Mouse (Mus musculus): ENCODE results near the gene Il17re. TPM values are rescaled to one million over a fixed set of nuclear protein-coding genes. Genes with fewer than 3 reads are reported as not detected.

The Il17re gene
- polyA plus RNA-seq, 1 experiment from 2014 or later, result 8.4 TPM

GRCm38 (mm10) chr6:113483100-113483615, 24.9 kb downstream of the Il17re start, which contains the start of gene Creld1:
TSS of gene Creld1 (plus strand) at chr6:113483297.
- under 1% methylated on average over 26 of the region's 26 CpGs for WGBS
- H3K9me3 ChIP-seq (ENCODE audit: control insufficient read depth, low read length), result no peaks in the 10 kb centered on the region
- DNase-seq (ENCODE audit: low spot score) (peak; percentile 95), ATAC-seq (replicated peaks; ENCODE audit: low FRiP score, low TSS enrichment, low read depth) (peak; percentile 94)
- peaks cover 24% of the 10 kb centered on the region for H3K27me3 ChIP-seq (replicated peaks; ENCODE audit: control insufficient read depth, insufficient read depth, low read length)
- H3K36me3 ChIP-seq (ENCODE audit: control insufficient read depth, insufficient read depth, low read length), result no peaks in the 10 kb centered on the region
- H3K9ac ChIP-seq (ENCODE audit: low read length), result peak within 1 kb of the TSS; percentile 59
- H3K4me2 ChIP-seq (ENCODE audit: low read length), result peak within 1 kb of the TSS; percentile 88
- H3K4me3 ChIP-seq (ENCODE audit: low read depth, low read length), result peak within 1 kb of the TSS; percentile 44
- H3K4me1 ChIP-seq (replicated peaks; ENCODE audit: control insufficient read depth, insufficient read depth, low read length), result peaks cover 11% of the 10 kb centered on the region; the same call in 1 of the 2 replicates
- peak within 1 kb of the TSS; percentile 71 for H3K27ac ChIP-seq (ENCODE audit: low read depth)

- peaks cover 24% of the 10 kb centered on the region for H3K27me3 ChIP-seq (replicated peaks; ENCODE audit: control insufficient read depth, insufficient read depth, low read length)
- H3K27ac ChIP-seq (ENCODE audit: low read depth), result peak overlapping the region; percentile 57
- DNase-seq (ENCODE audit: low spot score), result peak; percentile 57
- peak overlapping the region; percentile 88 for H3K4me2 ChIP-seq (ENCODE audit: low read length)
- H3K9ac ChIP-seq (ENCODE audit: low read length), result peak overlapping the region; percentile 59
- peak; percentile 25; the same call in 1 of the 2 replicates for ATAC-seq (replicated peaks; ENCODE audit: low FRiP score, low TSS enrichment, low read depth)
- H3K9me3 ChIP-seq (ENCODE audit: control insufficient read depth, low read length), result no peaks in the 10 kb centered on the region
- H3K4me3 ChIP-seq (ENCODE audit: low read depth, low read length), result peak overlapping the region; percentile 44
- H3K4me1 ChIP-seq (replicated peaks; ENCODE audit: control insufficient read depth, insufficient read depth, low read length), result peaks cover 11% of the 10 kb centered on the region; the same call in 1 of the 2 replicates
- 9% methylated on average over 10 of the region's 10 CpGs for WGBS
- no peaks in the 10 kb centered on the region for H3K36me3 ChIP-seq (ENCODE audit: control insufficient read depth, insufficient read depth, low read length)
These were observed 25.4 kb downstream of the Il17re start for GRCm38 (mm10) chr6:113483729-113484128.

- H3K9ac ChIP-seq (ENCODE audit: low read length), result no peak overlapping the region
- H3K36me3 ChIP-seq (ENCODE audit: control insufficient read depth, insufficient read depth, low read length), result peaks cover 9% of the 10 kb centered on the region; the same call in 1 of the 2 replicates
- no peak overlapping the region for H3K27ac ChIP-seq (ENCODE audit: low read depth)
- DNase-seq (ENCODE audit: low spot score) (no peak), ATAC-seq (replicated peaks; ENCODE audit: low FRiP score, low TSS enrichment, low read depth) (no peak)
- peaks cover 11% of the 10 kb centered on the region; the same call in 1 of the 2 replicates for H3K4me1 ChIP-seq (replicated peaks; ENCODE audit: control insufficient read depth, insufficient read depth, low read length)
- 53% methylated on average over 7 of the region's 7 CpGs for WGBS
- no peak overlapping the region for H3K4me2 ChIP-seq (ENCODE audit: low read length)
- H3K27me3 ChIP-seq (replicated peaks; ENCODE audit: control insufficient read depth, insufficient read depth, low read length), result peaks cover 5% of the 10 kb centered on the region; the same call in 1 of the 2 replicates
- no peak overlapping the region for H3K4me3 ChIP-seq (ENCODE audit: low read depth, low read length)
- H3K9me3 ChIP-seq (ENCODE audit: control insufficient read depth, low read length), result no peaks in the 10 kb centered on the region
These were observed 28.9 kb downstream of the Il17re start for GRCm38 (mm10) chr6:113487125-113487576.

GRCm38 (mm10) chr6:113489410-113489809, 31.1 kb downstream of the Il17re start:
- peaks cover 9% of the 10 kb centered on the region; the same call in 1 of the 2 replicates for H3K36me3 ChIP-seq (ENCODE audit: control insufficient read depth, insufficient read depth, low read length)
- H3K4me2 ChIP-seq (ENCODE audit: low read length), result no peak overlapping the region
- WGBS, result 94% methylated on average over 14 of the region's 14 CpGs
- ATAC-seq (replicated peaks; ENCODE audit: low FRiP score, low TSS enrichment, low read depth) (no peak), DNase-seq (ENCODE audit: low spot score) (no peak)
- H3K27me3 ChIP-seq (replicated peaks; ENCODE audit: control insufficient read depth, insufficient read depth, low read length), result no peaks in the 10 kb centered on the region; the same call in 1 of the 2 replicates
- H3K4me1 ChIP-seq (replicated peaks; ENCODE audit: control insufficient read depth, insufficient read depth, low read length), result peaks cover 3% of the 10 kb centered on the region; the same call in 1 of the 2 replicates
- no peak overlapping the region for H3K4me3 ChIP-seq (ENCODE audit: low read depth, low read length)
- no peaks in the 10 kb centered on the region for H3K9me3 ChIP-seq (ENCODE audit: control insufficient read depth, low read length)
- H3K9ac ChIP-seq (ENCODE audit: low read length), result no peak overlapping the region
- H3K27ac ChIP-seq (ENCODE audit: low read depth), result no peak overlapping the region

- Histone ChIP-seq H3K9ac (ENCODE audit: low read length) (no peak overlapping the region), H3K9me3 (ENCODE audit: control insufficient read depth, low read length) (no peaks in the 10 kb centered on the region), H3K4me2 (ENCODE audit: low read length) (no peak overlapping the region), H3K4me3 (ENCODE audit: low read depth, low read length) (no peak overlapping the region), H3K27ac (ENCODE audit: low read depth) (no peak overlapping the region), H3K36me3 (ENCODE audit: control insufficient read depth, insufficient read depth, low read length) (peaks cover 9% of the 10 kb centered on the region; the same call in 1 of the 2 replicates), H3K27me3 (replicated peaks; ENCODE audit: control insufficient read depth, insufficient read depth, low read length) (peaks cover 24% of the 10 kb centered on the region), H3K4me1 (replicated peaks; ENCODE audit: control insufficient read depth, insufficient read depth, low read length) (peaks cover 4% of the 10 kb centered on the region; the same call in 1 of the 2 replicates)
- DNase-seq (ENCODE audit: low spot score) (no peak), ATAC-seq (replicated peaks; ENCODE audit: low FRiP score, low TSS enrichment, low read depth) (no peak)
- WGBS, result 79% methylated on average over 24 of the region's 24 CpGs
These were observed 34.0 kb downstream of the Il17re start for GRCm38 (mm10) chr6:113492101-113492864.

GRCm38 (mm10) chr6:113494258-113494788, 36.0 kb downstream of the Il17re start:
- DNase-seq (ENCODE audit: low spot score), result peak; percentile 82
- peak overlapping the region; percentile 43 for H3K4me3 ChIP-seq (ENCODE audit: low read depth, low read length)

GRCm38 (mm10) chr6:113495071-113495675, 36.9 kb downstream of the Il17re start:
- Histone ChIP-seq H3K27me3 (replicated peaks; ENCODE audit: control insufficient read depth, insufficient read depth, low read length) (peaks cover 28% of the 10 kb centered on the region), H3K9me3 (ENCODE audit: control insufficient read depth, low read length) (no peaks in the 10 kb centered on the region), H3K9ac (ENCODE audit: low read length) (peak overlapping the region; percentile 48; the same call in 1 of the 2 replicates), H3K27ac (ENCODE audit: low read depth) (no peak overlapping the region), H3K4me1 (replicated peaks; ENCODE audit: control insufficient read depth, insufficient read depth, low read length) (peaks cover 4% of the 10 kb centered on the region; the same call in 1 of the 2 replicates), H3K36me3 (ENCODE audit: control insufficient read depth, insufficient read depth, low read length) (0 out of 2 replicates have a peak, but pooled peaks cover under 1% of the 10 kb centered on the region), H3K4me3 (ENCODE audit: low read depth, low read length) (peak overlapping the region; percentile 43), H3K4me2 (ENCODE audit: low read length) (peak overlapping the region; percentile 71)
- DNase-seq (ENCODE audit: low spot score) (no peak), ATAC-seq (replicated peaks; ENCODE audit: low FRiP score, low TSS enrichment, low read depth) (no peak)
- 37% methylated on average over 28 of the region's 28 CpGs for WGBS

More at GRCm38 (mm10) chr6:113494258-113494788, 36.0 kb downstream of the Il17re start:
- Histone ChIP-seq H3K36me3 (ENCODE audit: control insufficient read depth, insufficient read depth, low read length) (peaks cover 9% of the 10 kb centered on the region; the same call in 1 of the 2 replicates), H3K9me3 (ENCODE audit: control insufficient read depth, low read length) (no peaks in the 10 kb centered on the region), H3K27ac (ENCODE audit: low read depth) (no peak overlapping the region), H3K9ac (ENCODE audit: low read length) (peak overlapping the region; percentile 48), H3K4me1 (replicated peaks; ENCODE audit: control insufficient read depth, insufficient read depth, low read length) (peaks cover 4% of the 10 kb centered on the region; the same call in 1 of the 2 replicates), H3K27me3 (replicated peaks; ENCODE audit: control insufficient read depth, insufficient read depth, low read length) (peaks cover 24% of the 10 kb centered on the region), H3K4me2 (ENCODE audit: low read length) (peak overlapping the region; percentile 71)
- ATAC-seq (replicated peaks; ENCODE audit: low FRiP score, low TSS enrichment, low read depth), result peak; percentile 82
- under 1% methylated on average over 52 of the region's 54 CpGs for WGBS

GRCm38 (mm10) chr6:113499346-113499745, 41.1 kb downstream of the Il17re start:
- no peak overlapping the region for H3K9ac ChIP-seq (ENCODE audit: low read length)
- H3K36me3 ChIP-seq (ENCODE audit: control insufficient read depth, insufficient read depth, low read length), result no peaks in the 10 kb centered on the region
- no peak overlapping the region for H3K27ac ChIP-seq (ENCODE audit: low read depth)
- ATAC-seq (replicated peaks; ENCODE audit: low FRiP score, low TSS enrichment, low read depth) (no peak), DNase-seq (ENCODE audit: low spot score) (no peak)
- no peak overlapping the region for H3K4me3 ChIP-seq (ENCODE audit: low read depth, low read length)
- H3K4me2 ChIP-seq (ENCODE audit: low read length), result no peak overlapping the region
- WGBS, result 72% methylated on average over 6 of the region's 6 CpGs
- H3K9me3 ChIP-seq (ENCODE audit: control insufficient read depth, low read length), result no peaks in the 10 kb centered on the region
- H3K4me1 ChIP-seq (replicated peaks; ENCODE audit: control insufficient read depth, insufficient read depth, low read length), result peaks cover 4% of the 10 kb centered on the region; the same call in 1 of the 2 replicates
- peaks cover 56% of the 10 kb centered on the region for H3K27me3 ChIP-seq (replicated peaks; ENCODE audit: control insufficient read depth, insufficient read depth, low read length)
